Mouse (Mus musculus) megakaryocyte, embryonic 14.5 days (primary cell): Measurements from ENCODE around the gene Bbs10. TPM values are rescaled to one million over a fixed set of nuclear protein-coding genes. Genes with fewer than 3 reads are reported as not detected.

ENCODE experiments used
- H3K27me3 ChIP-seq: replicated peaks from 2 replicates; pipeline ENCODE3; 2012; ENCODE audit warnings: inconsistent platforms
- H3K36me3 ChIP-seq: replicated peaks from 2 replicates; pipeline ENCODE3; 2012; ENCODE audit warnings: low read length, inconsistent platforms, mixed read lengths
- H3K4me1 ChIP-seq: 2 replicates; pipeline ENCODE4 v1.6.1; 2012; ENCODE audit warnings: inconsistent platforms
- H3K4me3 ChIP-seq: replicated peaks from 2 replicates; pipeline ENCODE3; 2012; ENCODE audit warnings: moderate library complexity, mild to moderate bottlenecking, inconsistent platforms
- H3K9me3 ChIP-seq: 2 replicates; pipeline ENCODE4 v1.6.1; 2012; ENCODE audit warnings: inconsistent platforms
- FLI1 ChIP-seq: IDR thresholded peaks from 2 replicates; pipeline ENCODE4 v1.6.1; 2012; ENCODE audit warnings: low read length, inconsistent platforms, mixed read lengths
- GATA1 ChIP-seq: IDR thresholded peaks from 3 replicates; pipeline ENCODE4 v1.6.1; 2012; ENCODE audit warnings: mixed read lengths, low read length, inconsistent platforms, borderline replicate concordance
- polyA plus RNA-seq: library from polyadenylated mRNA; stranded (reverse); fragments of >175 nt; gene quantifications from 2 replicates; pipeline ENCODE4 v1.2.3, GENCODE M21; 2012; ENCODE audit warnings: low replicate concordance; ENCODE audit not compliant: insufficient read depth

Bbs10 gene
- polyA plus RNA-seq, 1 experiment = 0.97 TPM

- H3K36me3 ChIP-seq = no peaks in the 10 kb centered on the region
- H3K27me3 ChIP-seq = peaks cover 17% of the 10 kb centered on the region
- peaks cover 14% of the 10 kb centered on the region for H3K4me1 ChIP-seq
- H3K4me3 ChIP-seq = no peak overlapping the region
- no peaks in the 10 kb centered on the region for H3K9me3 ChIP-seq
- no peak for TF ChIP-seq GATA1
- no peak for TF ChIP-seq FLI1
These were observed 49.8 kb downstream of the Bbs10 start for GRCm38 (mm10) chr10:111348263-111348662.

Other genes with a start within 250 kb of the Bbs10 start
- gene Osbpl8, start 133.9 kb upstream of the Bbs10 start, polyA plus RNA-seq = 1.1 and 1.3 TPM in 2 replicates
- 40.1 and 96.6 TPM in 2 replicates for gene Nap1l1, start 174.5 kb downstream of the Bbs10 start, polyA plus RNA-seq
- gene Phlda1, start 207.6 kb downstream of the Bbs10 start, polyA plus RNA-seq = 91.0 and 259 TPM in 2 replicates